Mouse (Mus musculus): ENCODE data around the gene Nrde2. TPM values are rescaled to one million over a fixed set of nuclear protein-coding genes. Genes with fewer than 3 reads are reported as not detected.
A peak's percentile ranks its signal among the peaks of the same experiment; 100 is the strongest.

The Nrde2 gene
- polyA plus RNA-seq, 1 experiment from 2014 or later = 14.1 TPM

- Histone ChIP-seq H3K4me1 (peaks cover 18% of the 10 kb centered on the region), H3K9me3 (no peaks in the 10 kb centered on the region), H3K4me2 (no peak overlapping the region), H3K36me3 (replicated peaks) (no peaks in the 10 kb centered on the region), H3K27me3 (replicated peaks) (no peaks in the 10 kb centered on the region), H3K27ac (no peak overlapping the region), H3K9ac (no peak overlapping the region), H3K4me3 (no peak overlapping the region)
- ATAC-seq (replicated peaks) = no peak
- 55% methylated on average over 4 of the region's 4 CpGs for WGBS
Measured at GRCm38 (mm10) chr12:100107436-100107835, 52.0 kb downstream of the Nrde2 start.

GRCm38 (mm10) chr12:100106275-100106895 is 53.1 kb downstream of the Nrde2 start:
- no peaks in the 10 kb centered on the region for H3K9me3 ChIP-seq
- no peaks in the 10 kb centered on the region for H3K36me3 ChIP-seq (replicated peaks)
- no peak overlapping the region for H3K9ac ChIP-seq
- H3K4me3 ChIP-seq = no peak overlapping the region
- no peaks in the 10 kb centered on the region for H3K27me3 ChIP-seq (replicated peaks)
- H3K4me2 ChIP-seq = peak overlapping the region; percentile 8; the same call in 1 of the 2 replicates
- 13% methylated on average over 20 of the region's 20 CpGs for WGBS
- no peak for ATAC-seq (replicated peaks)
- H3K4me1 ChIP-seq = peaks cover 14% of the 10 kb centered on the region
- H3K27ac ChIP-seq = no peak overlapping the region

- no peak overlapping the region for H3K9ac ChIP-seq
- H3K4me3 ChIP-seq = no peak overlapping the region
- H3K9me3 ChIP-seq = no peaks in the 10 kb centered on the region
- 86% methylated on average over 5 of the region's 5 CpGs for WGBS
- no peak overlapping the region for H3K27ac ChIP-seq
- ATAC-seq (replicated peaks) = no peak
- H3K27me3 ChIP-seq (replicated peaks) = no peaks in the 10 kb centered on the region
- H3K4me2 ChIP-seq = no peak overlapping the region
- H3K4me1 ChIP-seq = 0 out of 2 replicates have a peak, but pooled peaks cover 3% of the 10 kb centered on the region
- H3K36me3 ChIP-seq (replicated peaks) = no peaks in the 10 kb centered on the region
Measured at GRCm38 (mm10) chr12:100104530-100104929, 54.9 kb downstream of the Nrde2 start.

GRCm38 (mm10) chr12:100101651-100102050 is 57.8 kb downstream of the Nrde2 start:
- Histone ChIP-seq H3K9ac (no peak overlapping the region), H3K27me3 (replicated peaks) (no peaks in the 10 kb centered on the region), H3K4me2 (no peak overlapping the region), H3K9me3 (no peaks in the 10 kb centered on the region), H3K4me3 (no peak overlapping the region), H3K27ac (no peak overlapping the region), H3K36me3 (replicated peaks) (no peaks in the 10 kb centered on the region), H3K4me1 (no peaks in the 10 kb centered on the region)
- ATAC-seq (replicated peaks) = no peak
- WGBS = 61% methylated on average over 3 of the region's 3 CpGs

- 41% methylated on average over 3 of the region's 3 CpGs for WGBS
Measured at GRCm38 (mm10) chr12:100100707-100101030, 58.8 kb downstream of the Nrde2 start.

GRCm38 (mm10) chr12:100099971-100100706 is 59.3 kb downstream of the Nrde2 start:
- no peaks in the 10 kb centered on the region for H3K27me3 ChIP-seq (replicated peaks)
- WGBS = 58% methylated on average over 3 of the region's 3 CpGs
- no peak overlapping the region for H3K9ac ChIP-seq
- no peak overlapping the region for H3K4me3 ChIP-seq
- no peak for ATAC-seq (replicated peaks)
- no peak overlapping the region for H3K4me2 ChIP-seq
- no peak overlapping the region for H3K27ac ChIP-seq
- no peaks in the 10 kb centered on the region for H3K9me3 ChIP-seq
- H3K4me1 ChIP-seq = no peaks in the 10 kb centered on the region
- H3K36me3 ChIP-seq (replicated peaks) = no peaks in the 10 kb centered on the region

More at GRCm38 (mm10) chr12:100100707-100101030, 58.8 kb downstream of the Nrde2 start:
- Histone ChIP-seq H3K9me3 (no peaks in the 10 kb centered on the region), H3K27me3 (replicated peaks) (no peaks in the 10 kb centered on the region), H3K27ac (no peak overlapping the region), H3K4me1 (no peaks in the 10 kb centered on the region), H3K4me2 (no peak overlapping the region), H3K9ac (no peak overlapping the region), H3K36me3 (replicated peaks) (no peaks in the 10 kb centered on the region), H3K4me3 (no peak overlapping the region)
- ATAC-seq (replicated peaks) = no peak

- ATAC-seq (replicated peaks) = no peak
- H3K9ac ChIP-seq = no peak overlapping the region
- 84% methylated on average over 11 of the region's 11 CpGs for WGBS
Measured at GRCm38 (mm10) chr12:100093046-100093445, 66.4 kb downstream of the Nrde2 start.

GRCm38 (mm10) chr12:100090750-100091149 is 68.7 kb downstream of the Nrde2 start:
- Histone ChIP-seq H3K4me2 (no peak overlapping the region), H3K4me3 (no peak overlapping the region), H3K36me3 (replicated peaks) (no peaks in the 10 kb centered on the region), H3K4me1 (no peaks in the 10 kb centered on the region), H3K27me3 (replicated peaks) (no peaks in the 10 kb centered on the region), H3K9ac (no peak overlapping the region), H3K27ac (no peak overlapping the region), H3K9me3 (no peaks in the 10 kb centered on the region)
- 90% methylated on average over 4 of the region's 4 CpGs for WGBS
- ATAC-seq (replicated peaks) = no peak

More at GRCm38 (mm10) chr12:100093046-100093445, 66.4 kb downstream of the Nrde2 start:
- H3K27ac ChIP-seq = no peak overlapping the region
- H3K27me3 ChIP-seq (replicated peaks) = no peaks in the 10 kb centered on the region
- H3K36me3 ChIP-seq (replicated peaks) = no peaks in the 10 kb centered on the region
- H3K4me3 ChIP-seq = no peak overlapping the region
- H3K4me2 ChIP-seq = no peak overlapping the region
- H3K4me1 ChIP-seq = no peaks in the 10 kb centered on the region
- no peaks in the 10 kb centered on the region for H3K9me3 ChIP-seq

- no peak for ATAC-seq (replicated peaks)
- H3K36me3 ChIP-seq (replicated peaks) = no peaks in the 10 kb centered on the region
- H3K27me3 ChIP-seq (replicated peaks) = no peaks in the 10 kb centered on the region
- H3K27ac ChIP-seq = no peak overlapping the region
- H3K4me1 ChIP-seq = no peaks in the 10 kb centered on the region
- H3K9ac ChIP-seq = no peak overlapping the region
- H3K9me3 ChIP-seq = no peaks in the 10 kb centered on the region
- no peak overlapping the region for H3K4me3 ChIP-seq
- H3K4me2 ChIP-seq = no peak overlapping the region
- 88% methylated on average over 5 of the region's 5 CpGs for WGBS
Measured at GRCm38 (mm10) chr12:100089265-100089664, 70.2 kb downstream of the Nrde2 start.

GRCm38 (mm10) chr12:100088026-100088425 is 71.4 kb downstream of the Nrde2 start:
- no peak overlapping the region for H3K4me3 ChIP-seq
- no peaks in the 10 kb centered on the region for H3K9me3 ChIP-seq
- ATAC-seq (replicated peaks) = no peak
- H3K4me2 ChIP-seq = no peak overlapping the region
- no peaks in the 10 kb centered on the region for H3K4me1 ChIP-seq
- no peaks in the 10 kb centered on the region for H3K36me3 ChIP-seq (replicated peaks)
- no peaks in the 10 kb centered on the region for H3K27me3 ChIP-seq (replicated peaks)
- H3K27ac ChIP-seq = no peak overlapping the region
- H3K9ac ChIP-seq = no peak overlapping the region
- 83% methylated on average over 3 of the region's 3 CpGs for WGBS

- no peak overlapping the region for H3K9ac ChIP-seq
- no peaks in the 10 kb centered on the region for H3K4me1 ChIP-seq
- H3K27me3 ChIP-seq (replicated peaks) = no peaks in the 10 kb centered on the region
- no peak overlapping the region for H3K27ac ChIP-seq
- no peak for ATAC-seq (replicated peaks)
- 86% methylated on average over 8 of the region's 8 CpGs for WGBS
- no peak overlapping the region for H3K4me2 ChIP-seq
- H3K9me3 ChIP-seq = no peaks in the 10 kb centered on the region
- H3K36me3 ChIP-seq (replicated peaks) = no peaks in the 10 kb centered on the region
- no peak overlapping the region for H3K4me3 ChIP-seq
Measured at GRCm38 (mm10) chr12:100079636-100080286, 79.7 kb downstream of the Nrde2 start.

GRCm38 (mm10) chr12:100075715-100076114 is 83.7 kb downstream of the Nrde2 start:
- H3K9ac ChIP-seq = no peak overlapping the region
- no peaks in the 10 kb centered on the region for H3K9me3 ChIP-seq
- ATAC-seq (replicated peaks) = no peak
- H3K27me3 ChIP-seq (replicated peaks) = no peaks in the 10 kb centered on the region
- no peak overlapping the region for H3K4me3 ChIP-seq
- H3K4me2 ChIP-seq = no peak overlapping the region
- no peak overlapping the region for H3K27ac ChIP-seq
- no peaks in the 10 kb centered on the region for H3K36me3 ChIP-seq (replicated peaks)
- H3K4me1 ChIP-seq = no peaks in the 10 kb centered on the region
- 52% methylated on average over 4 of the region's 4 CpGs for WGBS
